Mouse (Mus musculus) brain, embryonic 18.5 days (tissue): ENCODE results near the gene Rnasek.
A peak's percentile ranks its signal among the peaks of the same experiment; 100 is the strongest.

Source experiments
- DNase-seq: peaks from one replicate; pipeline ENCODE4 v3.0.0-alpha.2; 2012; ENCODE audit warnings: low read depth, low spot score

Rnasek gene

DNA sequence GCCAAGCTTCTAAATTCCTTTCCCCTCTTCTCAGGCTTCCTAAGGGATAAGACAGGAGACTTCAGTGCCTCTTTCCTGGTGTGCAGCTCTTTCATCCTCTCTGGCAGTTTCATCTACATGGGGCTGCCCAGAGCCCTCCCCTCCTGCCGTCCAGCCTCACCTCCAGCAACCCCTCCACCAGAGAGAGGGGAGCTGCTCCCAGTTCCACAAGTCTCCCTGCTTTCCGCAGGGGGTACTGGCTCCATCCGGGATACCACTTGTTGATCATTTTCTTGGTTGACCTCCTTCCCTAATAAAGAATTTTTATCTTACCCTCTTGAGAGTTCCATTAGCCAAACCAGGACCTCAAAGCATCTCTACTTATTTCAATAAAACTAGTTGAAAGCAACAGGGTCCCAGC lies 23.5 kb downstream of the Rnasek start:
- no peak for DNase-seq

DNA sequence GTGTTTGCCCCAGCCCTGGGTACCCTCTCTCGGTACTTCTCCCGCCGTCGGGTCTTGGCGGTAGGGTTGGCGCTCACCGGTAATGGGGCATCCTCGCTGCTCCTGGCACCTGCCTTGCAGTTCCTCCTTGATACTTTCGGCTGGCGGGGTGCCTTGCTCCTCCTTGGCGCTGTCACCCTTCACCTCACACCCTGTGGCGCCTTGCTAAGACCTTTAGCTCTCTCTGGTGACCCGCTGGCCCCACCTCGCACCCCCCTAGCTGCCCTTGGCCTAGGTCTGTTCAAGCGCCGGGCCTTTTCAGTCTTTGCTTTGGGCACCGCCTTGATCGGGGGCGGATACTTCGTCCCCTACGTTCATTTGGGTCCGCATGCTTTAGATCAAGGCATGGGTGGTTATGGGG lies 24.3 kb downstream of the Rnasek start:
- no peak for DNase-seq

DNA sequence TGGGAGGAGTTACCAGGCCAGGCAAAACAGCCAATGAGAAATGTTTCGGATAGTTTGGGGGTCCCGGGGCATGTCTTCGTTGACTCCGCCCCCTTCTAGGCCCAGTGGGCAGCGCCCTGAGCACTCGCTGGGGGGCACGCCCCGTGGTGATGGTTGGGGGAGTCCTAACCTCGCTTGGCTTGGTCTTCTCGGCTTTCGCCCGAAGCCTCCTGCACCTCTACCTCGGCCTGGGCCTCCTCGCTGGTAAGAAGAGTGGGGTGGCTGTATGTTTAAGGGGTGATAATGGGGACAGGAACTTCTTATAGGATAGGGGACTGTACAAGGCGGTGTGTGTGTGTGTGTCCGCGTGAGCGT lies 24.8 kb downstream of the Rnasek start:
- no peak for DNase-seq

DNA sequence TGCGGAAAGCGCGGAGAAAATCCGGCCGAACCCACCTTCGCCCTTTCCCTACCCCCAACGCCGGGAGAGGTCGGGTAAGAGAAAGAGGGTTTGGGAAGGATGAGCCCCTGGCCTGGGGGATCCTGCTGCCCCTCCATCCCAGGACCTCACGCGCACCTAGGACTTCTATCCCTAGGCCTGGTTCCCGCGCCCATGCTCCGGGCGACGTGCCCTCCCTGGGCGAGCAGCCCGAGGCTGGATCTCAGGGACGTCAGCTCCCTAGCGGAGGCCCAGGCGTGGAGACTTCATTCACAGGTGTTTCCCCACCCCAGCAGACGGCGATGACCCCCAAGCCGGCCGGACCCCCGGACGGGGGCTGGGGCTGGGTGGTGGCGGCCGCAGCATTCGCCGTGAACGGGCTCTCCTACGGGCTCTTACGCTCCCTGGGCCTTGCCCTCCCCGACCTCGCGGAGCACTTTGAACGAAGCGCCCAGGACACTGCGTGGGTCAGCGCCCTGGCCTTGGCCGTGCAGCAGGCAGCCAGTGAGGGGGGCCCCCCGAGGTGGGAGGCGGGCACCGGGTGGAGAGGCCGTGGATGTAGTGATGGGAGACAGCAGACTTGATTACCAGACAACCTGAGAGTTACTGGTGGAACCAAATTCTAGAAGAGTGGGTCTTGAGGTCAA lies 25.3 kb downstream of the Rnasek start:
- no peak for DNase-seq

DNA sequence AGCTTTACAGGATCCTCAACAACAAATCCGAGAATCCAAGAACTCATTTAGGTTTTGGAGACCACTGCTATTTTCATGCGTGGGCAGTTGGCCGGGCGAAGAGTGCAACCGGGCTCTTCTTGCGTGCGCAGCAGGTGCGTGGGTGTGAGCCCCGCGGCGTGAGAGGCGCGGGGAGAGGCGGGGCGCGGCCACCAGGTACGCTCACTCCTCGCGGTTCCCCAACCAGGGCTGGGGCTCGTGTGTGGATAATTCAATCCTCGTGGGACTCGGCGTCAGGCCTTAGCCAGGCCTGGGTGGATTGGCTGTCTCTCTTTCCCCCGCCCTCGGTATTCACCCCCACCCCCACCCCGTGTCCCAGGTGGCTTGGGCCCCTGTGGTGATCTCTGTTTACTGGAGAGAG lies 25.9 kb downstream of the Rnasek start:
- no peak for DNase-seq

DNA sequence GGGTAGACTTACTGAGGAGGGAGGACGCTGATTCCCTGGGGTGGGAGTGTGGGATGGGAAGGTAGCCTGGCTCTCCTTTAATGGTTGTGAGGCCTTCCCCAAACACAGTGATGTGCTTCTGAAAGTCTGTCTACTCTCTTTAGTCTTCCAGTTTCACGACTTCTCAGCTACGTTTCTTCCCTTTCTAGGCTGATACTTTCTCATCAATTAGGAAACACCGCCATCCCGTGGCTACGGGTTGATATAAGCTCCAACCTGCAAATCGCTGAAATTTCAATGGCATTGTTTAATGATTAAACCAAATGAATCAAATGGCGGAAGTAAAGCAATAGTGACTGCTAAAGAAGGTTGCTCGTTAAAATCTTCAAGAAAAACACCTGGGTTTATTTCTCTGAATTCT lies 26.7 kb downstream of the Rnasek start:
- no peak for DNase-seq

DNA sequence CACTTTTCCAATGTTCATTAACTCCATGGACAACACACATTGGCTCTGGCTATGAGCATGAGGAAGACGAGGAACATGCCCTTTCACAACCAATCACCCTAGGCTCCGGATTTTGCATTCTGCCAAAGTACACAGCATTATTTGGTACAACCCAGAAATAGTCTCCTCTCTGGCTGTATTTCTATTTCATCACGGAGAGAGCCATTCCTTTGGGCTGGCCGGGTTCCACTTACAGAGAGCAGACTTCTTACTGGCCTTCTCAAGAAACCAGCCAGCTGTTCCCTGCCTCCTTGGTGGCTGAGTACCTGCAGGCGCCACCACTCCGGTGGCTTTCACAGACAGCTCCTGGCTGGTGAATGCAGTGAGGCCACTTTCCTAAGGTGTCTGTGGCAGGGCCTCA lies 27.2 kb downstream of the Rnasek start, which contains the start of gene Slc16a11:
TSS of gene Slc16a11 (plus strand) at position 330 of the 400 bp plus-strand sequence.
- no peak for DNase-seq

DNA sequence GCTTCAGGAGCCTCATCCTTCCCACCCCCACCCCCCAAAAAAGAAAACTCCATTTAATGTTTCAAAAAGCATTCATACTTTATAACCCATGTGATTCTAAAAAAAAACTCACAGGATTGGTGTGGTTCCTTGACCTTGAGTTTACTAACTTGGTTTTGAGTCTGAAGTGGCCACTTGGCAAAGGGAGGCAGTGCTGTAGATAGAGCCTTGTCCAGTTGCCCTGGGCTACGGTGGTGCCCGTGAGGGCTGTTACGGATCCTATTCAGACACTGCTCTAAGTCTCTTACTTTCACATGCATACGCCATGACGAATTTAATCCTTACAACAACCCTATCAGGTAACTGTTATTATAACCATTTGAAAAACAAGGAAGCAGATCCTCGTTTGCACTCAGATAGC lies 27.7 kb downstream of the Rnasek start:
- DNase-seq: no peak

DNA sequence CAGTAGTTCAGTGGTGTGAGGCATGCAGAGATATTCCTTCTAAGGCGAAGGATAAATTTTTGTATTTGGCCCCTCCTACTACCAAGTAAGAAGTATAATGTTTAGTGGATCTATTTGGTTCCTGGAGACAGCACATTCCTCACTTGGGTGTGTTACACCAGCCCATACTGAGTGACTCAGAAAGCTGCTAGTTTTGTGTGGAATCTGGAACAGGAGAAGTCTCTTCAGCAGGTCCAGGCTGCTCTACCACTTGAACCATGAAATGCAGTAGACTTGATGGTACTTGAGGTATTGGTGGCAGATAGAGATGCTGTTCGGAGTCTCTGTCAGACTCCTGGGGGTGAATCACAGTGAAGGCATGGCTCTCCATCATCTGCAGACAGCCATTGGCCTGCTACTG lies 29.0 kb downstream of the Rnasek start:
- no peak for DNase-seq

DNA sequence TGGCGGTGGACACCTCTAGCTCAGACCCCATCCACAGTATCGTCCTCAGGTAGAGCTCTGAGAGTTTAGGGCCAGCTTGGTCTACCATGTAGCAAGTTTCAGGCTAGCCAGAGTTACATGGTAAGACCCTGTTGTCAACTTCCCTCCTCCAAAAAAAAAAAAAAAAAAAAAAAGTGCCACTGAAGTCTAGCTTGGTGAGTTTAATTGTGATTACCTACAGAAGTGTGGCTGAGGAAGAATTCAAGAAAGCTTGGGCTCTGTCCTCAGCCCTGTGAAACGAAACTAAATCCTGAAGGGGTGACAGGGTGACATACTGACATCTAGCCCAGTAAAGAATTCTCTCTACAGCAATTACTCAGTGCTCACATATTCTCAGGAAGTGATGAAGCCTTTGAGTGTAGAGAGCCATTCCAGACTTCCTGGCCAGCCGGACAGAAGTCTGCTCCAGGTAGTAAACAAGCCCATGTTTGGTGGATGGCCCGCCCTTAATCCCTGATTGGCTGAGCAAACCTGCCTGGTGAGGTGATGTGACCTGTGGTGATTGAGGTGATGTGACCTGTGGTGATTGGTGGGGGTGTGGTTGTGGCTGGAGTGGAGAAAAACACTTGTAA lies 30.8 kb downstream of the Rnasek start:
- DNase-seq: no peak

DNA sequence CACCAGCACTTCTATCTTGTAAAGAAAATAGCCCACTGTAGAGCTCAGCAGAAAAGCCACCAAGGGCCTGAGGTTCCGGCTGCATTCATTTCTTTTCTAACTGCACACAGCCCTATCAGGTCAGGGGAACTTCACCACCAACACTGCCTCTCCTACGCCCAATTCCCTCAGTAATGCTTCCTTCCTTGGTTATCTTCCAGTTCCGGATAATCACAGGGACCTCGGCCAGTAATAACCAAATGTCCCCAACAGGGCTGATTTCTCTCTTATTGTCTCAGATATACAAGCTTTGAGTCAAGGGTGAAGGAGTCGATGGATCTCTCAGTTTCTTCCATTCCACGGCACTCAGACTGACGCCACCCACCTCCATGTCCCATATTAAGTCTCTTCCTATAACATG lies 32.4 kb downstream of the Rnasek start:
- DNase-seq: no peak

DNA sequence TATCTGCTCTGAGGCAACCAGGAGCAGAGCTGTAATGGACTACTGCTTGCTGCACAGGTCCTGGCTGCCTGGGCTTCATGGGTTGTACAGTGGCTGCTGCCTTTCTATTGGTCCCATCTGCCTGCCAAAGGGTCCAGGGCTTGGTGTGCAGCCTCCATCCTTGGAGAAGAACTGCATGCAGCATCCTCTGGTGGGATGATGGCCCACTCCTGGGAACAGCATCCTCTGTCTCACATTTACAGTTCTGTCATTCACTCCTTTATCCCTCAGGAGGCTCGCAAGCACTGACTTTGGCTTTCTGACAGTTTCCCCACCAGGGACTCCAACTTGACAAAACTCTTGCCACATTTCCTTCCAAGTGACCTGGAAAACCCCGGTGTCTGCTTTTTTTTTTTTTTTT lies 32.8 kb downstream of the Rnasek start:
- DNase-seq: no peak

DNA sequence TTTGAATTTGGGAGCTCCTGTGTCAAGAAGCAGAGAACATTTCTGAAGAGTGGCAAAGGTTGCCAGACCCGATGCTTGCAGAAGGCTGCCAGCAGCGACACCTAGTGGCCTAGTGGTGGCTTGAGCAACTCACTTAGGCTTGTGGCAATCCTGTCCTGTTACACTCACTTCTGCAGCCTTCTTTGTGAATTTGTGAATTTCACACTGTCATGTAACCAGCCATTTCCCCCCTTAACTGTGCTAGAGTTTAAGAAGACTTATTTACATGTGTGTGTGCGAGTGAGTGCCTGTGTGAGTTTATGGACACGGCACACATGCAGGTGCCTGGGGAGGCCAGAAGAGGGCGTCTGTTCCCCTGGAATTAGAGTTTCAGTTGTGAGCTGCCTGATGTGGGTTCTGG lies 38.0 kb downstream of the Rnasek start:
- DNase-seq: peak; percentile 46

DNA sequence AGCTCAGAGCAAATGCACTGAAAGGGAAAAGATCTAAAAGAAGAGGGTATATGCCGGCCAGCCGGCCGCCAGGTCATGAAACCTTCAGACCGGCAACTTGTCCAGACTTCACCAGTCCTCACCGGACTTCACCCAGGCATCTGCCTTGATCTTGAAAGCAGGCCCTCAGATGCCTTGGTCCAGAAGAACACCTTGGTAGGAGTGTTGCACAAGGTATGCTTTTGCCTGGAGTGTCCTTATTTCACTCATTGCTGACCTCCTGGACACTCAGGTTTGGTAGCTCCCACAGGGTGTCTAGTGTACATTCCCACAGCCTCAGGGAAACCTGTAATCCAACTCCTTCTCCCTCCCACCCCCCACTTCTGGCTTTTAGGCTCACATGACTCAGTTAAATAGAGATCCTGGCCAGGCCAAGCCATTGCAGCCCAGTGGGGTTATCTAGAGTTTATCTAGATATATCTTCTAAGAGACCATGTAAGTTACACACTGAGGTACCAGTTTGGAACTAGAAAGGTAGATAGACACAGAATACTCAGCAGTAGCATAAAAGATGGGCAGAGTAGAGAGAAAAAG lies 39.5 kb downstream of the Rnasek start:
- DNase-seq: no peak

DNA sequence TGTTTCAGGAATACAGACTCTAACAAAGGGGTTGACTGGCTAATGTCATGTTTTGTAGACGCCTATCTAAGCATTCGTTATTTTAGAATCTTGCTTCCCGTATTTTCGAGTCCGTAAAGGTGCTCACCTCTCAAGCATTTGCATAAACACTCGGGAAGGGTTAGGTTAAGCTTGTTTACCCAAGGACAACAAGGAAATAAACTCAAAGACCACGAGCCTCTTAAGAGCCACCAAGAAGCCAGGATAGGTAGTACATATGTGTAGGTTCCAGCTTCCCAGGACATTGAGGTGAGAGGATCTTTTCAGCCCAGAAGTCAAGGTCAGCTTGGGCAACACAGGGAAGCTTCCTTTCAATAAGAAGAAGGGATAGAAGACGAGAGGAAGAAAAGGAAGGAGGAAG lies 40.5 kb downstream of the Rnasek start:
- DNase-seq: no peak

DNA sequence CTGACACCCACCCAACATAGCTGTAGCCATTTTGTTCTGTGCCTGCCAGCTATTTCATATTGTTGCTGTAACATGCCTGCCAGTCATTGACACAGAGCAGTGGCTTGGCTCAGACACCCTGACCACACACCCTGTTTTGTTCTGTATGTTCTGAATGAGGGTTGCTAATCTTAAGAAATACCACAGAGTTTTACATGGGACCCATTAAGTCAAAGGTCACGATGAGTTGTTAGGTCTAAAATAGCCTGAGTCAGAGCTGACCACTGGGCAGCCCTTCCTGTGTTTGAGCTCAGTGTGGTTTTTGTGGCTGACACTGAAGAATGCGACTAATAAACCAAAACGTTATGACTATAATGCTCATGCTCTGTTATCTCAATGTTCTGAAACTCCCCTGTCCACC lies 41.3 kb downstream of the Rnasek start:
- no peak for DNase-seq

DNA sequence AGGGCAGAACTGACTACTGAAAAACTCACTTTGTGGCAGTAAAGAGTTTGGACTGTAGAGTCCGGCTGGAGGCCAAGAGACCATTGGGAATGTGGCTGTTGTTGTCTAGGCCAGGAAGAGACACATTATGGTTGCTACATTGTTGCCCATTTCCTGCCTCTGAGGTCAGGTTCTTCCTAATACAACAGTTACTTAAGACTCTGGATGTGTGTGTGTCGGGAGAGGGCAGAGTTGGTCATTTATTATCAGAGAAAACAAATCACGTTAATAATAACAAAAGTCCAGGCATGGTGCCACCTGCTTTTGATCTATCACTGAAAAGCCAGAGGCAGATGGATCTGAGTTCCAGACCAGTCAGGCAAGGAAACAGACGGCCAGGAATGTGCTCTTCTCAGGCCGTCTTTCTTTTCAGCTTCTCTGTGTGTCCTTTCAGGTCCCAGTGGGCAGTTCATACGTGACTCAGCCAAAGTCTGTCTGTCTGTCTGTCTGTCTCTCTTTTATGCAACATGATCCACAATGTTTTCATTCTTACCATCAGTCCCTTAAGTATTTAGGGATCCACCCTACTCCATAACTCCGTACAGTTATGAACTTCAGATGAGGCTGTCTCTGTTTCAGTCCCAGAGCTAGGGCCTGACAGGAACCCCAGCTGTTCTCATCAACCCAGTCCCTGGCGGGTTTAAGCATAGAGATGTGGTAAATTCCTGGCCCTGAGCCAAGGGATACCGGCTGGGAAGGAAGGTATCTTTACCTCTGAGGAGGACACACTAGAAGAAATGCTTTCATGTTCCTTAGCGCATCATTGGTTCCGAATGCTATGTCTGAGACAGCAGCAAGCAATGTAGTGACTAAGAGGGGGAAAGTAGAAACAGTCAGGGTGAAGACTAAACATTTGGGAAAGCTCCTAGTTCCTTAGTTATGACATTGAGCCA lies 46.0 kb downstream of the Rnasek start:
- no peak for DNase-seq

DNA sequence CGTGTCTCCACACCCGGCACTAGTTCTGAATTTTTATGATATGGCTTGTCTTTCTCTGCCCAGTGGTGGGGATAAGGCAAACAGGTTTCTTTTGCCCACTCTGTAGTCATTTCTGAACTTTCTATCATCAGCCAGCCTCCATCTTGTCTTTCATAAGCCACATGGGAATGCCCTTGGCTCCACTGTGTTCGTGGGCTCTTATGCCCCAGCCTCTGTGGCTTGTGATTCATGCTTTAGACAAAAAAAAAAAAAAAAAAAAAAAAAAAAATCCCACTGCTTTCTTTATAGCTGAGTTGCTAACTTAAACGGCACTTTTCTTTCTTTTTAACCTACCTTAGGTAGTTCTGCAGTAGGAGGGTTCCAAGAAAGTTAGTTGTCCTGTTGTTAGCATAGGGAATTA lies 47.5 kb downstream of the Rnasek start:
- DNase-seq: no peak

DNA sequence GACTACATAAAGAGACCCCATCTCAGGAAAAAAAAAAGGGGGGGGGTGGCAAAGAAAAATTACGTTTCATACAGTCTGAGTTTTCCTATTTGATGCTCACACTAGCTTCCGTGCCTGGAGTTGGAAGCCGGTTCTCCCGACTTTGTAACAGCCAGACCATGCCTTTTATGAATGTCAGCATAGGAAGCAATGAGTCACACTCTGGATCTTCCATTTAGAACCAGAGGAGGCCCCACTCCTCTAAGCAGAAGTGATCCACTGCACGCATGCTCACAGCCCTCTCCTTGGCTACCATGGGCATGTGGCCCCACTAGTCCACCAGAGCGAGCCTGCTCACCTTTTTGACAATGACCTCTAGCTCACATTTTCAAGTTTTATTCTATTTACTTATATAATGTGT lies 48.5 kb downstream of the Rnasek start:
- DNase-seq: no peak

DNA sequence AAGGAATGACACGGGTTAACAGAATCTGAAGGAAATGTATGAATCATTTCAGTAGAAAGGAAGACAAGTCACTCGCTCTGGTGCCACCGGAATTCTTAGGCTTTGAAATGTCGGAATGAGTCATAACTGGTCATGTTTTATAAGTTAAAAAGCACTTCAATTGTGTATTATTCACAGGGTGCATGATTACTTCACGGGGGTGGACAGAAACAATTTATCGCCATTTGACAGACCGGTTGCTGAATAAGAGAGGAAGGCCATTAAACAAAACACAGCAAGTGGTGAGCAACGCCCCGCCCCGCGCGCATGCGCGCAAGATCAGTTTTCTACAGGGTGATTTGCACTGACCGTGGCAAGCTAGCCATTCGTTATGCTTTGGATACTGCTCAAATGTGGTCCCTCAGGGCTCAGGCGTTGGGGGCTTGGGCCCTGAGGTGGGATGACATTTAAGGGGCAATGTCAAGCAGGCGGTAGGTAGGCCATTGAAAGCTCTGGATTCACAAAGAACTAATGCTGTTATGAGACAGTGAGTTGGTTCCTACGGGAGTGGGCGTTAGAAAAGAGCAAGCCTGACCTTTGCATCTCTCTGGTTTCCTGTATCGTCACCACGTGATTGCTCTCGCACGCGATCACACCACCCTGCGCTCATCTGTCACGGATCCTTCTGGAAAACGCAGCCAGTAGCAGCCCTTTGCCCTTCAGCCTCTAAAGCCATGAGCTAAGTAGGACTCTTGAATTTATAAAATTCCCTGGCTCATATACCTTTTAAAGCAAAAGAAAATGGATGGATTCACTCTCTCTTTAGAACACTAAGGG lies 50.1 kb downstream of the Rnasek start:
- no peak for DNase-seq
